Mouse (Mus musculus) frontal cortex, postnatal 36 days (tissue): ENCODE measurements around the gene Ndc80.
"Not testable (repeated sequence)": the region's sequence is repeated elsewhere in the genome, so short reads cannot be mapped to it uniquely, and the experiment has no call there.

Experiments
- DNase-seq, 2 experiments: peaks; one replicate each; pipeline ENCODE4 v3.0.0; 2022; ENCODE audit warnings: low spot score in 2 of 2

Ndc80 gene

GRCm38 (mm10) chr17:71477481-71477880 is 49.2 kb downstream of the Ndc80 start:
- no peak for DNase-seq

DNA sequence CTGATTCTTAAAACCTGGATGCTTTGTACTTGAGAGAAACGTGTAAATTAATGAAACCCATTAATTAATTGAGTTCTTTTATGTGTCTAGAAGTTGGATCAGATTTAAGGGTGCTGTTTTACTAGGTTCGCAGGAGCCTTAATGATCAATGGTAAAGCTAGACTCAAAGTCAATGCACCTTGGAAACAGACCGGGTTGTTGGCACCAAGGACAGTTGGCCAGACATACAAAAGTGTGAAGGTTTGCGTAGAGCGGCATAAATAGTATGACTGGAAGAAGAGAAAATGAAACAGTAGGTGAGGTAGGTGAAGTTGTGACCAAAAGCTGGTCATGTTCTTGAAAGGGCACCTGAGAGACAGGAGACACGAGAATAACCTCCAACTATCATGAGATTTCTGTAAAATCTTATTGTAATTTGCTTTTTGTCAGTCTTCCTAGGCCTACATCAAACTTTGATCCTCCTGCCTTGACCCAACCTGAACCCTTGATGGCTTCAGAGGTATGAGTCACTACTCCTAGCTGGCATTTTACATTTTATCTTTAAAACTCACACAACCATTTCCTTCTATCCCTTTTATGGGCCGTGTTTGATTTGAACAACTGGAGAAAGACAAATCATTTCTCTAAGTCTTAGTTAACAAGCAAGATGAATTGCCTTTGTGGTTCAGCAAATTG is 50.2 kb downstream of the Ndc80 start:
- DNase-seq: no peak

GRCm38 (mm10) chr17:71475705-71476089 is 51.0 kb downstream of the Ndc80 start:
- peak; percentile 67 to 70 for DNase-seq

- DNase-seq: peak; percentile 93 to 94
Observed at GRCm38 (mm10) chr17:71474762-71475704, 51.6 kb downstream of the Ndc80 start, which contains the start of gene Smchd1. TSS of gene Smchd1 (minus strand) at chr17:71475343.

DNA sequence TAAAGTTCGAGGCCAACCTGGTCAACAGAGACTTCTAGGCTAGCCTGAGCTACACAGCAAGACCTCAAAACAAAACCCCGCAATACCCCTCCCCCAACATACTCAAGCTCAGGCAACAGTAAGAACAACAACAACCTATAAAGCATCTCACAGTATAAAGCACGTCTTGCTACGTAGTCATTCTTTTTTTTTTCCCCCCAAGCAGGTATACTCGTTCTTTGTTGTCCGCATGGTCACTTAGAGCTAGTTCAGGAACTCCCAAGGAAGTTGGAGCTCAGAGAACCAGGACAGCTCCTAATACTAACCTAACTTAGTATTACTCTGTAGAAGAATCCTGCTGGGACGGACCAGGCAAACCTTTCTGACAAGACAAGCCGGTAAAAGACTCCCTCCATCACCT is 52.5 kb downstream of the Ndc80 start:
- no peak for DNase-seq

DNA sequence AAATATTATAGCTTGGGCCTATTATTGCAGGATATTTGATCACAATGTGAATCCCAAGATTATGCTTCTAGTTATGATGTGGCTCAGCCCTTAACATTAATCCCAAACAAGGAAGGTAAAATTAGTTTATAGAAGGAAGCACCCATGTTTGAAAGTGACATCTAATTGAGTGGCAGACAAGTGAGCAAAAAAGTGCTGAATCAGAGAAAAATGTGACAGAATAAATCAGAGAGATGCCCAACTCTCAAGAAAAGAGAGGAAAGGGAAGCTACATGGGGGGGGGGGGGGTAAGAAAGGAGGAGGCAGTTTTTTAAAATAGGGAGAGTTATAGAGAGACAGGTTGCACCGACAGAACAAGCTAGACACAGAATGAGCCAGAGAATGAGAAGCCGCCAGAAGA is 55.4 kb downstream of the Ndc80 start:
- DNase-seq: no peak

DNA sequence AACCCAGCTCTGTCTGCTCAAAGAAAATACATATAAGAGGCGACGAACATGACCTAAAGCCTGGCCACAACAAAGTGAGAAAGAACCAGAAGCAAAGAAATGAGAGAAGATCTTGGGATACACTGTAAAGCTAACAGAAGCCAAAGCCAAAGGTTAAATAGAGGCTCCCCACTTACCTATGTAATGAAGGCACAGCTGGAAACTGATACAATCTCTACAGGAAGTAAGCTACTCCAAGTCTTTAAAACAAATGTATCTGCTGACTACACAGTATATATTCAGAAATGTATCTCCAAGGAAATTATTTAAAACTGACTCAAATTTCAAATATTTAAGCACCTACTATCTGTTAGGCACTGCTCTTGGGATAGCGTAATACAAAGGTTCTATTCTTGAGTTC is 66.3 kb downstream of the Ndc80 start:
- no peak for DNase-seq

GRCm38 (mm10) chr17:71459818-71460217 is 66.8 kb downstream of the Ndc80 start, which contains the start of gene Gm4707:
TSS of gene Gm4707 (minus strand) at chr17:71459918.
- no peak for DNase-seq

DNA sequence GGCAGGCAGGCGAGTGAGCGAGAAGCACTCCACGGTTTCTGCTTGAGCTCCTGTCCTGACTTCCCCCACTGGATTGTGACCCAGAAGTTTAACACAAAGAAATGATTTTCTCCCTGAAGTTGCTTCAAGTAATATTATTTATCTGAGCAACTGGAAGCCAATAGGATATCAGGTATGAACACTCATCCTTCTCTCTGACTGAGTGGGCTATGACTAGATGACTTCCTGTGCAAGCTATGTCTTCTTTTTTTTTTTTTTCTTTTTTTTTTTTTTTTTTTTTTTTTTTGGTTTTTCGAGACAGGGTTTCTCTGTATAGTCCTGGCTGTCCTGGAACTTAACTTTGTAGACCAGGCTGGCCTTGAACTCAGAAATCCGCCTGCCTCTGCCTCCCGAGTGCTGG is 69.3 kb downstream of the Ndc80 start:
- DNase-seq: not testable (repeated sequence)
